Mouse (Mus musculus) G1E (cell line): ENCODE data around the gene Sprr2k.

Experiments used
- CTCF ChIP-seq: IDR thresholded peaks from 2 replicates; pipeline ENCODE4 v1.5.1; 2012; ENCODE audit warnings: low read depth, low read length, inconsistent platforms, mixed read lengths
- GATA1 ChIP-seq: IDR thresholded peaks from 2 replicates; pipeline ENCODE4 v1.6.1; 2012; ENCODE audit warnings: borderline replicate concordance, low read length, inconsistent platforms, mixed read lengths
- POLR2AphosphoS5 ChIP-seq: IDR thresholded peaks from 2 replicates; pipeline ENCODE4 v1.6.1; 2012; ENCODE audit warnings: low read depth, low read length, inconsistent platforms; ENCODE audit not compliant: insufficient replicate concordance
- TAL1 ChIP-seq: conservative IDR thresholded peaks from 2 replicates; pipeline ENCODE4 v1.6.1; 2012; ENCODE audit warnings: low read depth, low read length, inconsistent platforms, mixed read lengths

DNA sequence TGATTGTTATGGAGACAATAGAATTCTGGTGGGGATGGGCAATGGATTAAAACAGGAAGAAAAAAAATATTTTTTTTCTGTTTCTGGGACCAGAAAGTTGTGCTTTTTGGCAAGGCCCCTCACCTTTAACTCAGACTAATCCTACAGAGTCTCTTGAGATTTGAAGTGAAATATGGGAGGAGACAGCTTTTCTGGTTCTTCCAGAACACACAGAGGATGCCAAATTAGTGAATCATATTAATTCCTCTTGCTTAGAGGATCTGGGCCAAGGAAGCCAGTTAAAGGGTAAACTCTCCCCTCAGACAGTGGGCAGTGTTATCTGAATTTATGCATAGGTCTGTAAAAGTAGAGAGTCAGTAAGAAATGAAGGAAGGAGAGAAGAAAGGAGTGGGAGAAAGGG lies 35.0 kb downstream of the Sprr2k start:
- TF ChIP-seq CTCF (no peak), TAL1 (no peak), GATA1 (no peak), POLR2AphosphoS5 (no peak)
